10 mouse cellular contexts compared by ENCODE assay signal in genomic region chr2:144044726-144045125, GRCm38 (mm10). TPM values are rescaled to one million over a fixed set of nuclear protein-coding genes. Genes with fewer than 3 reads are reported as not detected.
DNase-seq lines count a peak whose midpoint lies in the region; ATAC-seq and TF ChIP-seq lines count a peak whose summit lies in the region.
"Had no signal": no experiment of that assay in that cellular context is flagged by ENCODE, and none has a peak within 500 bp of the region (broad histone marks: within the 10 kb centered on the region; RNA-seq: fewer than 3 reads in every experiment).

No protein-coding gene starts in this region.

- no peaks in the 10 kb centered on the region for H3K27me3 ChIP-seq in midbrain, postnatal 0 days (ENCODE audit: insufficient read depth, low read length)
- no peaks in the 10 kb centered on the region for H3K27me3 ChIP-seq in midbrain, embryonic 14.5 days (ENCODE audit: control insufficient read depth, insufficient read depth, low read length)
- H3K27me3 ChIP-seq in midbrain, embryonic 10.5 days (ENCODE audit: low read depth, poor library complexity, severe bottlenecking) = no peaks in the 10 kb centered on the region
- H3K27me3 ChIP-seq: limb, embryonic 13.5 days had no signal

- no peak overlapping the region for H3K4me3 ChIP-seq in midbrain, postnatal 0 days (ENCODE audit: low read depth, low read length)
- H3K4me3 ChIP-seq in midbrain, embryonic 14.5 days (replicated peaks; ENCODE audit: low read depth, low read length) = no peak overlapping the region
- H3K4me3 ChIP-seq in midbrain, embryonic 10.5 days = no peak overlapping the region
- H3K4me3 ChIP-seq: limb, embryonic 13.5 days had no signal

- H3K36me3 ChIP-seq in midbrain, postnatal 0 days (ENCODE audit: insufficient read depth, low read length) = no peaks in the 10 kb centered on the region
- H3K36me3 ChIP-seq in midbrain, embryonic 14.5 days (ENCODE audit: control insufficient read depth, insufficient read depth, low read length) = no peaks in the 10 kb centered on the region
- no peaks in the 10 kb centered on the region for H3K36me3 ChIP-seq in midbrain, embryonic 10.5 days
- H3K36me3 ChIP-seq: limb, embryonic 13.5 days had no signal

- peaks cover 3% of the 10 kb centered on the region; the same call in 1 of the 2 replicates for H3K4me1 ChIP-seq in midbrain, postnatal 0 days (ENCODE audit: insufficient read depth, low read length)
- H3K4me1 ChIP-seq in midbrain, embryonic 14.5 days (ENCODE audit: control insufficient read depth, insufficient read depth, low read length) = no peaks in the 10 kb centered on the region
- H3K4me1 ChIP-seq in midbrain, embryonic 10.5 days = 0 out of 2 replicates have a peak, but pooled peaks cover 6% of the 10 kb centered on the region

- no peak for ATAC-seq in midbrain, postnatal 0 days (ENCODE audit: low FRiP score)
- ATAC-seq in midbrain, embryonic 14.5 days (ENCODE audit: low FRiP score, low TSS enrichment) = no peak
- ATAC-seq in megakaryocyte-erythroid progenitor cell, adult 5-6 weeks (replicated peaks; ENCODE audit: low FRiP score, low TSS enrichment, poor library complexity, severe bottlenecking) = no peak
- ATAC-seq: midbrain, embryonic 16.5 days had no signal

- H3K4me2 ChIP-seq in midbrain, postnatal 0 days (ENCODE audit: low read depth, low read length, poor library complexity, severe bottlenecking) = no peak overlapping the region
- H3K4me2 ChIP-seq in midbrain, embryonic 14.5 days (ENCODE audit: low read length) = no peak overlapping the region
- H3K4me2 ChIP-seq: limb, embryonic 13.5 days had no signal

- WGBS in midbrain, postnatal 0 days = 75% methylated on average over 6 of the region's 6 CpGs
- WGBS in midbrain, embryonic 14.5 days = 87% methylated on average over 6 of the region's 6 CpGs
- WGBS in midbrain, embryonic 10.5 days = 83% methylated on average over 6 of the region's 6 CpGs

- no peak overlapping the region for H3K27ac ChIP-seq in midbrain, postnatal 0 days (ENCODE audit: low read depth, low read length)
- no peak overlapping the region for H3K27ac ChIP-seq in midbrain, embryonic 14.5 days (replicated peaks; ENCODE audit: low read depth, low read length)
- no peak overlapping the region for H3K27ac ChIP-seq in midbrain, embryonic 10.5 days (replicated peaks)
- H3K27ac ChIP-seq: limb, embryonic 13.5 days had no signal

- no peak overlapping the region for H3K9ac ChIP-seq in midbrain, postnatal 0 days (replicated peaks; ENCODE audit: low read length, poor library complexity, severe bottlenecking)
- H3K9ac ChIP-seq in midbrain, embryonic 14.5 days (replicated peaks; ENCODE audit: low read length) = no peak overlapping the region
- H3K9ac ChIP-seq: limb, embryonic 13.5 days had no signal

- H3K9me3 ChIP-seq in midbrain, postnatal 0 days (ENCODE audit: low read length) = no peaks in the 10 kb centered on the region
- H3K9me3 ChIP-seq in midbrain, embryonic 14.5 days (ENCODE audit: control insufficient read depth, low read length) = peaks cover 15% of the 10 kb centered on the region
- H3K9me3 ChIP-seq in midbrain, embryonic 10.5 days (replicated peaks) = peaks cover 15% of the 10 kb centered on the region; the same call in 1 of the 2 replicates

- peak; percentile 26 for DNase-seq in midbrain, postnatal 0 days (ENCODE audit: low spot score)
- DNase-seq in midbrain, embryonic 14.5 days = no peak
- peak; percentile 68 for DNase-seq in gastrocnemius, postnatal 25 days
- peak; percentile 76 to 77 for DNase-seq in left cerebral cortex, adult 18-20 months (ENCODE audit: low spot score in 2 of 2)
- DNase-seq in urinary bladder, postnatal 4 days (ENCODE audit: low spot score in 2 of 2) = no peak
- no peak for DNase-seq in midbrain, embryonic 10.5 days (ENCODE audit: low spot score)

- TF ChIP-seq CTCF in midbrain, postnatal 0 days (IDR thresholded peaks at IDR 0.05) = no peak

RNA-seq across cellular contexts. Expression of gene Banf2, which starts 11.9 kb away (rescaled TPM):
- total RNA-seq in midbrain, postnatal 0 days (2014; rRNA removed) = not detected in 2 replicates
- not detected in 2 replicates for polyA plus RNA-seq in midbrain, postnatal 0 days (2015; fragmentation: Nextera tagmentation; extraction: Ambion mirVana)
- not detected in 2 replicates for polyA plus RNA-seq in midbrain, embryonic 14.5 days (2014; fragmentation: Nextera tagmentation; extraction: Ambion mirVana)
- total RNA-seq in gastrocnemius, postnatal 25 days (2021) = not detected
- not detected for total RNA-seq in left cerebral cortex, adult 18-20 months (2021)
- total RNA-seq in megakaryocyte-erythroid progenitor cell, adult 5-6 weeks (2014; fragmentation: Nextera tagmentation) = not detected in 2 replicates
- not detected in 2 replicates for total RNA-seq in megakaryocyte-erythroid progenitor cell, adult 5-6 weeks (2017)
- not detected in 2 replicates for polyA plus RNA-seq in midbrain, embryonic 10.5 days (2016; fragmentation: Nextera tagmentation; extraction: Ambion mirVana)
- total RNA-seq: MEL had no signal
- polyA plus RNA-seq: limb, embryonic 13.5 days; midbrain, embryonic 16.5 days had no signal

RNA-seq across cellular contexts. Expression of gene Rrbp1, which starts 33.7 kb away (rescaled TPM):
- total RNA-seq in midbrain, postnatal 0 days (2014; rRNA removed) = 33.8 and 33.9 TPM in 2 replicates
- polyA plus RNA-seq in midbrain, postnatal 0 days (2015; fragmentation: Nextera tagmentation; extraction: Ambion mirVana) = 16.9 and 22.4 TPM in 2 replicates
- 21.3 and 25.5 TPM in 2 replicates for polyA plus RNA-seq in midbrain, embryonic 14.5 days (2014; fragmentation: Nextera tagmentation; extraction: Ambion mirVana)
- total RNA-seq in gastrocnemius, postnatal 25 days (2021) = 10 to 100 TPM; 43.4 to 55.8 TPM
- total RNA-seq in left cerebral cortex, adult 18-20 months (2021) = 10 to 100 TPM; 57.2 to 58.9 TPM
- 107 and 111 TPM in 2 replicates for total RNA-seq in megakaryocyte-erythroid progenitor cell, adult 5-6 weeks (2014; fragmentation: Nextera tagmentation)
- 91.8 and 92.1 TPM in 2 replicates for total RNA-seq in megakaryocyte-erythroid progenitor cell, adult 5-6 weeks (2017)
- 41.7 and 48.0 TPM in 2 replicates for polyA plus RNA-seq in midbrain, embryonic 10.5 days (2016; fragmentation: Nextera tagmentation; extraction: Ambion mirVana)

Comparison
In these comparisons a context has a peak if more than half of its experiments do, and no peak if none do; other contexts are left out.
1. DNase-seq: peak in midbrain, postnatal 0 days (single experiment), gastrocnemius, postnatal 25 days (single experiment) and left cerebral cortex, adult 18-20 months (2 of 2); none in midbrain, embryonic 14.5 days (single experiment), urinary bladder, postnatal 4 days (0 of 2) and midbrain, embryonic 10.5 days (single experiment).